Mouse (Mus musculus): Measurements from ENCODE around the gene Stk24. TPM values are rescaled to one million over a fixed set of nuclear protein-coding genes. Genes with fewer than 3 reads are reported as not detected.

Gene Stk24
- 33.2 and 36.6 TPM in 2 replicates for polyA plus RNA-seq (2015; fragmentation: Nextera tagmentation; extraction: Ambion mirVana)

DNA sequence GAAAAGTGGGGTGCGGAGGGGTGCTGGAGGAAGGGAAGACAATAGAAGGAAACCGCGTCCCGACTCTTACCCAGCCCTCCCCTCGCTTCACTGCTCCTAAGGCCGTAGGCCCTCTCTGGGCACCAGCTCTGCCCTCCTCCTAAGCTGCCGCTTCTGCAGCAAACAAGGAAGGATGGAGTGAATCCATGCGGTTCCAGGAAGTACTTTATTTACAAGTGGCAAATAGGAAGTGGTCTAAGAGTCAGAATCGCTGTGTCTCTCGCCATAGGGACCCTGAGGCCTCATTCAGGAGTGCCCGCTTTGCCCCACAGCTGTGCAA, at the start of gene Stk24:
Gene Stk24 (minus strand): TSS at position 185 of the 319 bp plus-strand sequence.
- no peaks in the 10 kb centered on the region for H3K36me3 ChIP-seq (ENCODE audit: insufficient read depth, low read length)
- WGBS, result 6% methylated on average over 11 of the region's 11 CpGs
- DNase-seq (ENCODE audit: low spot score) (no peak), ATAC-seq (replicated peaks; ENCODE audit: low FRiP score, low read depth) (peak; percentile 37; the same call in 1 of the 2 replicates)
- no peaks in the 10 kb centered on the region for H3K27me3 ChIP-seq (ENCODE audit: insufficient read depth, low read length)
- H3K4me1 ChIP-seq (replicated peaks; ENCODE audit: insufficient read depth, low read length), result peaks cover 12% of the 10 kb centered on the region; the same call in 1 of the 2 replicates
- H3K4me2 ChIP-seq (ENCODE audit: low read length), result peak within 1 kb of the TSS; percentile 80
- H3K4me3 ChIP-seq (replicated peaks; ENCODE audit: low read depth, low read length), result peak within 1 kb of the TSS; percentile 99
- H3K9ac ChIP-seq (ENCODE audit: low read depth, low read length), result peak within 1 kb of the TSS; percentile 99
- H3K27ac ChIP-seq, result peak within 1 kb of the TSS; percentile 98
- H3K9me3 ChIP-seq (replicated peaks; ENCODE audit: low read length), result no peaks in the 10 kb centered on the region
- no peak for TF ChIP-seq CTCF (IDR thresholded peaks at IDR 0.05; ENCODE audit: low read depth)

DNA sequence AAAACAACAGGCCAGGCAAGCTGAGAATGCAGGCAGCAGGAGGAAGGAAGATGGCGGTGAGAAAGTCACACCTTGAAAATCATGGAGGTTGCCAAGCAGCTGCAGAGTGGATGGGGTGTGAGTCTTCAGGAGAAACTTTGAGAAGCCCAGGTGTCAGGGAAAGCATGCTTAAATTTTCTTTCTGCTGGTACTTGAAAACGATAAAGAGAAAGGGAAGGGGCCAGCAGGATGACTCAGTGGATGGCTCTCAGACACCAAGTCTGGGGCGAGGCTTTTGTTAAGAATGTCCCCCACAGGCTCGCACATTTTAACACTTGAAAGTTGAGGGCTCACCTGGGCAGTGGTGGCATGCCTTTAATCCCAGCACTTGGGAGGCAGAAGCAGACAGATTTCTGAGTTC, 48.3 kb upstream of the Stk24 start:
- Histone ChIP-seq H3K9me3 (replicated peaks; ENCODE audit: low read length) (no peaks in the 10 kb centered on the region), H3K4me1 (replicated peaks; ENCODE audit: insufficient read depth, low read length) (no peaks in the 10 kb centered on the region), H3K4me3 (replicated peaks; ENCODE audit: low read depth, low read length) (no peak overlapping the region), H3K27ac (no peak overlapping the region), H3K9ac (ENCODE audit: low read depth, low read length) (no peak overlapping the region), H3K36me3 (ENCODE audit: insufficient read depth, low read length) (no peaks in the 10 kb centered on the region), H3K27me3 (ENCODE audit: insufficient read depth, low read length) (no peaks in the 10 kb centered on the region), H3K4me2 (ENCODE audit: low read length) (no peak overlapping the region)
- ATAC-seq (replicated peaks; ENCODE audit: low FRiP score, low read depth), result no peak
- WGBS, result 95% methylated on average over 4 of the region's 4 CpGs
- no peak for DNase-seq (ENCODE audit: low spot score)
- TF ChIP-seq CTCF (IDR thresholded peaks at IDR 0.05; ENCODE audit: low read depth), result no peak

DNA sequence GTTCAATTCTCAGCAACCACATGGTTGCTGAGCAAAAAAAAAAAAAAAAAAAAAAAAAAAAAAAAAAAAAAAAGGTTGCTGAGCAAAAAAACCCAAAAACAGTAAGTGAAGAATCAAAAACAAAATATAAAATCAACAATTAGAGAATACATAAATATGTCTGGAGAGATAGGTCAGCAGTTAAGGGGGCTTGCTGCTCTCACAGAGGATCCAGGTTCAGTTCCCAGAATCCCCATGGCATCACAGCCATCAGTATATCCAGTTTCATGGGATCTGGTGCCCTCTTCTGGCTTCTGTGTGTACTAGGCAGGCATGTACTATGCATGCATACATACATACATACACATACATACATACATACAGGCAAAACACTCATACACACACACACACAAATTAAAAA, 46.9 kb upstream of the Stk24 start:
- DNase-seq (ENCODE audit: low spot score) (no peak), ATAC-seq (replicated peaks; ENCODE audit: low FRiP score, low read depth) (no peak)
- H3K9ac ChIP-seq (ENCODE audit: low read depth, low read length), result no peak overlapping the region
- no peak overlapping the region for H3K4me2 ChIP-seq (ENCODE audit: low read length)
- H3K36me3 ChIP-seq (ENCODE audit: insufficient read depth, low read length), result no peaks in the 10 kb centered on the region
- no peaks in the 10 kb centered on the region for H3K27me3 ChIP-seq (ENCODE audit: insufficient read depth, low read length)
- no peak overlapping the region for H3K4me3 ChIP-seq (replicated peaks; ENCODE audit: low read depth, low read length)
- H3K4me1 ChIP-seq (replicated peaks; ENCODE audit: insufficient read depth, low read length), result 0 out of 2 replicates have a peak, but pooled peaks cover 3% of the 10 kb centered on the region
- H3K27ac ChIP-seq, result no peak overlapping the region
- H3K9me3 ChIP-seq (replicated peaks; ENCODE audit: low read length), result no peaks in the 10 kb centered on the region
- TF ChIP-seq CTCF (IDR thresholded peaks at IDR 0.05; ENCODE audit: low read depth), result peak; percentile 54

DNA sequence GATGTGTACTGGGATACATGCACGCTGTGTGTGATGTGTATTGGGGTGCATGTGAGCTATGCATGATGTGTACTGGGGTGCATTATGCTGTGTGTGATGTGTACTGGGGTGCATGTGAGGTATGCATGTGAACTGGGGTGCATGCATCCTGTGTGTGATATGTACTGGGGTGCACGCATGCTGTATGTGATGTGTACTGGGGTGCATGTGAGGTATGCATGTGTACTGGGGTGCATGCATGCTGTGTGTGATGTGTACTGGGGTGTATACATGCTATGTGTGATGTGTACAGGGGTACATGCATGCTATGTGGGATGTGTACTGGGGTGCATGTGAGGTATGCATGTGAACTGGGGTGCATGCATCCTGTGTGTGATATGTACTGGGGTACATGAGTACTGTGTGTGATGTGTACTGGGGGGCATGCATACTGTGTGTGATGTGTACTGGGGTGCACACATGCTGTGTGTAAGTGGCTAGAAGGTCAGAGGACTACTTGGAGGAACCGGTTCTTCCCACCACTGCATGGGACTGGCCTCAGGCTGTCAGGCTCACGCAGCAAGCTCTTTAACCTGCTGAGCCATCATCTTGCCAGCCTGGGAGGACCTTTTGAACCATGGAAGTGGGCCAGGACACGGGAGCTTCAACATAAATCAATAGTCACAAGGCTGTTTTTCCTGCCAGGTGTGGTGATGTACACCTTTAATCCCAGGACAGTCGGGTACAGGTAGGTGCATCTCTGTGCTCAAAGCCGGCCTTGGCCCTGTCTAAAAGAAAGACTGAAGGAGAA, 45.4 kb upstream of the Stk24 start:
- 70% methylated on average over 7 of the region's 7 CpGs for WGBS
- peak; percentile 73 for ATAC-seq (replicated peaks; ENCODE audit: low FRiP score, low read depth)
- no peak overlapping the region for H3K9ac ChIP-seq (ENCODE audit: low read depth, low read length)
- no peak overlapping the region for H3K4me3 ChIP-seq (replicated peaks; ENCODE audit: low read depth, low read length)
- H3K36me3 ChIP-seq (ENCODE audit: insufficient read depth, low read length), result no peaks in the 10 kb centered on the region
- no peaks in the 10 kb centered on the region for H3K27me3 ChIP-seq (ENCODE audit: insufficient read depth, low read length)
- TF ChIP-seq CTCF (IDR thresholded peaks at IDR 0.05; ENCODE audit: low read depth), result no peak
- no peak overlapping the region for H3K27ac ChIP-seq
- H3K4me2 ChIP-seq (ENCODE audit: low read length), result no peak overlapping the region
- H3K9me3 ChIP-seq (replicated peaks; ENCODE audit: low read length), result no peaks in the 10 kb centered on the region
- H3K4me1 ChIP-seq (replicated peaks; ENCODE audit: insufficient read depth, low read length), result 0 out of 2 replicates have a peak, but pooled peaks cover 3% of the 10 kb centered on the region
- no peak for DNase-seq (ENCODE audit: low spot score)

- H3K27me3 ChIP-seq (ENCODE audit: insufficient read depth, low read length), result no peaks in the 10 kb centered on the region
- no peak for DNase-seq (ENCODE audit: low spot score)
These were observed 43.5 kb upstream of the Stk24 start for GRCm38 (mm10) chr14:121423341-121423751.

GRCm38 (mm10) chr14:121422664-121423340, 43.0 kb upstream of the Stk24 start:
- Histone ChIP-seq H3K9me3 (replicated peaks; ENCODE audit: low read length) (no peaks in the 10 kb centered on the region), H3K9ac (ENCODE audit: low read depth, low read length) (no peak overlapping the region), H3K4me3 (replicated peaks; ENCODE audit: low read depth, low read length) (no peak overlapping the region), H3K36me3 (ENCODE audit: insufficient read depth, low read length) (no peaks in the 10 kb centered on the region), H3K4me2 (ENCODE audit: low read length) (no peak overlapping the region), H3K27me3 (ENCODE audit: insufficient read depth, low read length) (no peaks in the 10 kb centered on the region), H3K4me1 (replicated peaks; ENCODE audit: insufficient read depth, low read length) (0 out of 2 replicates have a peak, but pooled peaks cover 3% of the 10 kb centered on the region), H3K27ac (peak overlapping the region; percentile 64)
- DNase-seq (ENCODE audit: low spot score) (peak; percentile 45), ATAC-seq (replicated peaks; ENCODE audit: low FRiP score, low read depth) (no peak)
- TF ChIP-seq CTCF (IDR thresholded peaks at IDR 0.05; ENCODE audit: low read depth), result no peak
- 47% methylated on average over 4 of the region's 4 CpGs for WGBS

More at GRCm38 (mm10) chr14:121423341-121423751, 43.5 kb upstream of the Stk24 start:
- Histone ChIP-seq H3K9ac (ENCODE audit: low read depth, low read length) (no peak overlapping the region), H3K4me2 (ENCODE audit: low read length) (no peak overlapping the region), H3K4me1 (replicated peaks; ENCODE audit: insufficient read depth, low read length) (0 out of 2 replicates have a peak, but pooled peaks cover 3% of the 10 kb centered on the region), H3K4me3 (replicated peaks; ENCODE audit: low read depth, low read length) (no peak overlapping the region), H3K9me3 (replicated peaks; ENCODE audit: low read length) (no peaks in the 10 kb centered on the region), H3K36me3 (ENCODE audit: insufficient read depth, low read length) (no peaks in the 10 kb centered on the region), H3K27ac (peak overlapping the region; percentile 19; the same call in 1 of the 2 replicates)
- TF ChIP-seq CTCF (IDR thresholded peaks at IDR 0.05; ENCODE audit: low read depth), result no peak
- 53% methylated on average over 7 of the region's 7 CpGs for WGBS
- ATAC-seq (replicated peaks; ENCODE audit: low FRiP score, low read depth), result 0 out of 2 replicates have a peak, but pooled peaks have one; percentile 29

All from kidney, postnatal 0 days (tissue).